Mouse (Mus musculus) kidney, postnatal 10 days (tissue): ENCODE measurements around the gene Nkx3-2.

Experiments used
- DNase-seq: peaks from one replicate; pipeline ENCODE4 v3.0.0; 2021; ENCODE audit warnings: mixed read lengths

Nkx3-2 gene

GRCm38 (mm10) chr5:41763731-41764721 is at the start of gene Nkx3-2:
Gene Nkx3-2 (minus strand): TSS chr5:41764501.
- DNase-seq = no peak

- DNase-seq = no peak
Measured at GRCm38 (mm10) chr5:41812516-41812915, 48.2 kb upstream of the Nkx3-2 start.

- DNase-seq = no peak
Measured at GRCm38 (mm10) chr5:41811279-41811678, 47.0 kb upstream of the Nkx3-2 start.

- no peak for DNase-seq
Measured at GRCm38 (mm10) chr5:41807383-41807782, 43.1 kb upstream of the Nkx3-2 start.

DNA sequence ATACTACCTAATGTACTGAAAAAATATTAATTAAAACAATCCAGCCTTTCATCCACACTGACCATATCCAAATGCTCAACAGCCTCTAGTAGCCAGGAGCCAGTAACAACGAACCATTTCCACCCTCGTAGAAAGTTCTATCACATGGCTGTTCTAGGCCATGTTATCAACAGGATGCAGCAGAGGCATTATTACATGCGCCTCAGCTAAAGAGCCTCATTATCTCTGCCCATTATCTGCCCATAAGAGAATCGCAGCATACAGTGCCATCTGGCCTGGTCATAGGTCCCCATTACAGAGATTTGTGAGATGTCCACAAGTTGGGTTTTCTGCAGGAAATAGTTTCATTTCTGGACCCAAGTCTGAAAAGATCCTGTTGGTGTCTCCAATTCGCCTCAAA is 41.9 kb upstream of the Nkx3-2 start:
- no peak for DNase-seq

DNA sequence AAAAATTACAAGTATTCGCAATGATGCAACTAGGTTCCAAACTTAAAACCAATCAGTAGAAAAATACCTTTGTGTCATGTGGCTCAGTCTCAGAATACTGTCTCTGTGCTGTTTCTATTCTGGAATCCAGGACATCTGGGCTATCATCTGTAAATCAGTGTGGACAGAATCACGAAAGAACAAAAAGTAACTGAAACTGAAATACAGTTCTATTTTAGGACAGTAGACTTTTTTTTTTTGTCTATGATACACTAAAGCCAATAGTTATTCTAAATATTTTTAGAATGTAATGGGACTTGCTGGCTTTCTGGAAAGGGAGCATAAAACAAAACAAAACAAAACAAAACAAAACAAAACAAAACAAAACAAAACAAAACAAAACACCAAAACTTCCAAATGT is 40.8 kb upstream of the Nkx3-2 start:
- DNase-seq = no peak

DNA sequence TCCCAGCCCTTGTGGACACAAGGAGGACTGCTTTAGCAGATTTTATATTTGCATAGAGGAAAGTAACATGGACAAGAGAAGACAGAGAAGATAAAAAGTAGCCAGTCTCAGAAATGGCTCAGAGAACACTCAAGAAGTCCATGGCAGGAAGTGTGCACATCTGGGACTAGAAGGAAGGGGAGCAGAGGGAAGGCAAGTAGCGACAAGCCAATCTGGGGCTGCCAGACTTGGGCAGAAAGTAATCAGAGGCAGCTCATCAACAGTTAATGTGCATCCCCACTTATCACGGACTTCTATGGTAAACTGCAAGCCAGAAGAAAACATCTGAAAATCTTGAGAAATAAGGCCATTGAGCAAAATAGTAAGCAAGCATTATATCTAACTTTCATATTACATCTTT is 40.3 kb upstream of the Nkx3-2 start:
- no peak for DNase-seq

DNA sequence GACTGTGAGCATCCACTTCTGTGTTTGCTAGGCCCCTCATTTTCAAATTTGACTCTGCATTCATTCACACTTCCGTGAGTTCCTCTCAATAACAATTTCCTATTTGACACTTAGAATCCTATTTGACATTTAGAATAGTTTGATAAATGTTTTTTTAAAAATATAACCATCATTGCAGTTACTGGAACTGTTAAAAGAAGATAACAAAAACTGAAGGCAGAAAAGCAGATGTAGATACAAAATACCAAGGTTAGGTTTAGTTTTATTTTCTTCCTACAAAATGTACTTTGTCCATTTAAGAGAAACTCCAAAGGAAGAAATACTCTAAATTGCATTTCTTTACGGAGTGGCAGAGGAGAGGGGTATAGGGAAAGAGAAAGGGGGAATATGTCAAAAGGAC is 37.3 kb upstream of the Nkx3-2 start:
- DNase-seq = no peak

- no peak for DNase-seq
Measured at GRCm38 (mm10) chr5:41794434-41794833, 30.1 kb upstream of the Nkx3-2 start.

- peak; percentile 45 for DNase-seq
Measured at GRCm38 (mm10) chr5:41790517-41790916, 26.2 kb upstream of the Nkx3-2 start.

- no peak for DNase-seq
Measured at GRCm38 (mm10) chr5:41788877-41789276, 24.6 kb upstream of the Nkx3-2 start.

- DNase-seq = no peak
Measured at GRCm38 (mm10) chr5:41781890-41782289, 17.6 kb upstream of the Nkx3-2 start.

GRCm38 (mm10) chr5:41780026-41780425 is 15.7 kb upstream of the Nkx3-2 start:
- DNase-seq = no peak

DNA sequence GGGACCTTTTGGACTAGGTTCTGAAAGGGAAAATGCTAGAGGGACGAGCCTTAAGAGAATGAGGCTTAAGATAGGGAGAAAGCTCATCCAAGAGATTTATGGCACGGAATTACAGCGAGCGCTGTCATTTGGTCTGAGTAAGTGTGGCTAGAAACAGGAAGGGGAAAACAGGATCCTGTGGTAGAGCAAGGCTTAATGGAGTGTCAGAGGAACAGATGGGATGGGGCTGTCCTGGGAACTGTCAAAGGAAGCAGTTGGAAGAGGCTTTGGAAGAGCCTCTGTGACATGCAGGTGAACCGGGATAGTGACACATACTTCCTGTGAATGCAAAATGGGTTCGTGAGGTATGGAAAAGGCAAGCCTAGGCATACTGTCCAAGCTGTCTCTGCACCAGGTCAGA is 11.4 kb upstream of the Nkx3-2 start:
- DNase-seq = no peak

- DNase-seq = no peak
Measured at GRCm38 (mm10) chr5:41775273-41775672, 11.0 kb upstream of the Nkx3-2 start.

DNA sequence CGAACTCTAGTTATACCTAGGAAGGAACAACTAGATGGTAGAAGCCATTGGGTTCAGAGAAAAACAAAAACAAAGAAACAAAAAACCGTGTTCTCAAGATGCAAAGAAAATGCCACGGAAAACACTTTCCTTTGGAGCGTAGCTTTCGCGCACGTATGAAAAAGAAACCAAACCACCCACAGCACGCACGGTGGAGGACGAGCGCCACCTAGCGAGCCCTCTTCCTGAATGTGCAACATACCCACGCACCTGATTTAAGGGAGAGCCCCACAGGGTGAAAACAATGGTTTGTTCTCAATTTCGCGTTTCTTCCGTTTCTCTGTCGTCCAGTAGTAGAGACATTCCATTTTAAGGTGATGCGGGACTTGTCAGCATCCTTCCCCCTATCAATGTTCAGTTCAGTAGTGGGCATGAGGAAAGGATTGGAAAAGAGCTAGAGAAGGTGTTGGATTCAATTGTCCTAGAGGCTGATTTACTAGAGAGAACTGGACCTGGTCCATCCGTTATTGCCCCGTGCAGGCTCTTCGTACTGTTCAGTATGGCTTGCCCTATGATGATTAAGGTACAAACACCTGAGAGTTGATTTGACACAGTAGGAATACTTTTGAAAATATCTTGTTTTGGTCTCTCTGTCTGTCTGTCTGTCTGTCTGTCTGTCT is 4.2 kb upstream of the Nkx3-2 start:
- peak; percentile 94 for DNase-seq

DNA sequence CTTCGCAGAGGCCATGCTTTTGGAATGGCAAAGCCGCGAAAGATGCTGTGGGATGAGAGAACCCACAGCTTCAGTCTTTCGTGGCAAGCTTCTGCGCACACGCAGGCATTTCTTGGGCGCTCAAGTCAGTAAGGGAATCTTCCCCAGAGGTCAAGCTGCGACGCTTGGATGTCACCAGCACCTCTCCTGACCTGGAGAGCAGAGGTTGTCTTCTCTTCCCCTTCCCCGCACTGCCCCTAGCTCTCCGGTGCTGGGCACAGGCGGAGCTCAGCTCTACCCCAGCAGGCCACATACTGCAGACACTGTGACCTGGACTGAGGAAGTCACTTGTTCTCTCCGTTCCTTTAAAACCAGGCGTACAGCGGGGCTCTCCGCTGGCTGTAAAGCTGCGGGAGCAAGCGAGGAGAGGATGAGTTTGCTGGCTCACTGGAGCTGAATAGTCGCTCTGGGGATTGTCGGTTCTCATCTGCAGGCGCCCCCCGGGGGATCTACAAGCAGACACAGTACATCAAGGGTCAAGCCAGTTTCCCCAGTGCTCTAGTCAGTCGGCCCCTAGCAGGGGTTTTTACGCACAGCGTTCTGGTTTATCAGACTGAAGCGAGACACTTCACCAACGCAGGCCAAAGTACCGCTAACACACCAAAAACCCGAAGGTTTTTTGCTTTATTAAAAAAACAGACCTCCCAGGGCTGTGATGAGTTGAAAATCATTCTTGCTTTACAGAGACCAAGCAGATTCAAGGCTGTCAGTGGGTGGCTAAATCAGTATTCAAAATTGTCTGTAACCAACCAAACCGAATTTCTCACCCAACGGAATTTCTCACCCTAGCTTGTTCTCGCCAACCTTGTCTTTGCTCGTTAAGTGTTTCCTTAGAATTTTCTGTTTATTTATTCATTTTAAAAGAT is 3.2 kb upstream of the Nkx3-2 start:
- no peak for DNase-seq

DNA sequence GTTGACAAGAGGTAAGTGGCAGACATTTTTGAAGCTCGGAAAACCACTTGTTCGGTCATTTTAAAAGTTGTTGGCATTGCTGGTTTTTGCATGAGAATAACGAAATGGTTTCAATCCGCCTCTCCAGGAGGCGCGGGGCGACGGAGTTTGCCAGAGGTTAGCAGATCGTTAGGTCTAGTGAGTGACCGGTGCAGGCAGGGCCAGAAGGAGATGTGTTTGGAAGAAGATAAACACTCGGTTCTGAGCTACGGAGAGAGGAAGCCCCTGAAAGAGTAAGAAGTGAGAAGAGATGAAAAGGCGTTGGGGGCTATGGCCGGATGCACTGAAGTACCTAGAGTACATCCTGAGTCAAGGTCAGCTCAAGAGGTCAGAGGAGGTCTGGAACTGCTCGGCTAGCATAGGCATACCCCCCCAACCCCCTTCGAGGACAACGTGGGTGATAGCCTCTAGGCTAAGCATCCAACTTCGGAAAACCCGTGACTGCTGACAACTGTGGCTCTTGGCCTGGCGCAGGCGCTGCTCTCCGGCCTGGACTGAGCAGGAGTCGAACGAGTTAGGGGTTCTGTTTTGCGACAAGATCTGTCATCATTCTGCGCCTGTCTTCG is 2.2 kb upstream of the Nkx3-2 start:
- DNase-seq = no peak

- no peak for DNase-seq
Measured at GRCm38 (mm10) chr5:41765626-41766405, 1.5 kb upstream of the Nkx3-2 start.

DNA sequence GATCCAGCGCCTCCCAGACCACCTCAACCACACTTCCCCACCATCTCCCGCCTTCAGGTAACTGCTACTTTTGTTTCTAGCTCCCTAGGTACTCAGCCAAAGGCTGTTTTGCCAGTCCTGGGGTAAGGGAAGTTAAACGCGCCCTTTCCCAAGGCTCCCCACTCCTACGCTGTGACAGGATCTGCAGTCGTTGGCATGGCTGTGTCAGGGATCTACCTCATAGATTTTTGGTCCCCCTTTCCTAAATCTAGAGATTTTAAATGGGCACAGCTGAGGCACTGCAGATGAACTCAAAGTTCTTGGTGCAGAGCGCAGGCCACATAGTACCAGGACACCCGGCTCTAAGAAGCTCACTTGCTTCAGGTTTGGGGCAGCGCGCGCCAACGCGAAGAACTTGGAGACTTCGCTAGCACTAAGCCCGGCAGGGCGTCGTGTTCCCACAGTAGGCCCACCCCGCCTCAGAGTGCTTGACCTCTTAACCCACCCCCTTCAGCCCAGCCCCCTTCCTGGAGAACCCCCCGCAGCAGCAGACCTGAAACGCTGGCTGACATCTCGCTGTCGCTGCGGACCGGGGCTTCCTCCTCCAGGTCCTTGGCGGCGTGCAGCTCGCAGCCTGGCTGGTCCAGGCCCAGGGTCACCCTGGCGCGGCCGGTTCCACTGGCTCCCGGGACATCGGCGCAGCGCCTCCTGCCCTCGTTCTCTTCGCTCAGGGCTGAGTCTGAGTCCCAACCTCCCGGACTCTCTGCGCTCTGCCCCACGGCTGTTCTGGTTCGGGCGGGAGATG is 1.2 kb downstream of the Nkx3-2 start:
- peak; percentile 30 for DNase-seq
